Mouse (Mus musculus) right cerebral cortex, postnatal 10 days (tissue): ENCODE results near the gene Cmc2.

Experiments used
- DNase-seq, 2 experiments: peaks; one replicate each; pipeline ENCODE4 v3.0.0; 2021; ENCODE audit warnings: low spot score in 2 of 2

Gene Cmc2

GRCm38 (mm10) chr8:116842678-116843077 is 78.6 kb downstream of the Cmc2 start:
- no peak for DNase-seq
